Mouse (Mus musculus) adrenal gland, adult 18-20 months (tissue): ENCODE results near the gene Gvin1. TPM values are rescaled to one million over a fixed set of nuclear protein-coding genes. Genes with fewer than 3 reads are reported as not detected.
"Not testable (repeated sequence)": the region's sequence is repeated elsewhere in the genome, so short reads cannot be mapped to it uniquely, and the experiment has no call there.

ENCODE experiments used
- DNase-seq, 2 experiments: peaks; one replicate each; pipeline ENCODE4 v3.0.0; 2021 to 2022; ENCODE audit warnings: low spot score in 2 of 2
- long read RNA-seq, 2 experiments: library from polyadenylated mRNA; stranded (forward); transcript quantifications; one replicate each; pipeline ENCODE4 v2.0.0; 2021
- total RNA-seq, 2 experiments: library from RNA; stranded (reverse); gene quantifications; 1 replicate in 1 of 2; 2 replicates in 1 of 2; pipeline ENCODE4 v1.2.3; 2021

The Gvin1 gene
- 10 to 100 TPM in 1 of 2 experiments, 1 to 10 TPM in 1; 6.1 to 15.1 TPM for total RNA-seq
- long read RNA-seq, experiment 1, partial matches to known transcripts = 1 of 1 reads
- long read RNA-seq, experiment 1, other reads (novel, unspliced or antisense) = 0 of 1 reads
- long read RNA-seq, experiment 2 = 0 reads

DNA sequence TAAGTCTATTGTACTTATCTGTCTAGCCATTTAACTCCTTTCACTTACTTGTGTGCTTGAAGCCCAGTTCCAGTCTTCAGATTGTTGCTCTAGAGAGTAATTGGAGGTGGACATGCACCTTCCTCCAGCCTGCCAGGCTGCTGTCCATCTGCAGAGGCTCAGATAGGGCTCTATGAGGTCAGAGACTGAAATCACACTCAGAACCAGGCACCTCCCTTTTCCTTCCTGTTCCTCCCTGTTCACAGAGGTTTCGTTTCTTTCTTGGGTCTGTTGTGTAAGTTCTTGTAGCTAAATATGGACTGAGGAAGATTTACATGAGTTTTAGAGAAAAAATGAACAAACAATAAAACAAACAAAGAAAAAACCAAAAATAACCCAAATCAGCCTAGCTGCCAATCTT, at the start of gene Gvin1:
Gvin1 (minus strand) TSS at position 150 of the 400 bp plus-strand sequence.
- not testable (repeated sequence) for DNase-seq

- no peak for DNase-seq
Measured at GRCm38 (mm10) chr7:106251844-106252517, 36.9 kb upstream of the Gvin1 start.

DNA sequence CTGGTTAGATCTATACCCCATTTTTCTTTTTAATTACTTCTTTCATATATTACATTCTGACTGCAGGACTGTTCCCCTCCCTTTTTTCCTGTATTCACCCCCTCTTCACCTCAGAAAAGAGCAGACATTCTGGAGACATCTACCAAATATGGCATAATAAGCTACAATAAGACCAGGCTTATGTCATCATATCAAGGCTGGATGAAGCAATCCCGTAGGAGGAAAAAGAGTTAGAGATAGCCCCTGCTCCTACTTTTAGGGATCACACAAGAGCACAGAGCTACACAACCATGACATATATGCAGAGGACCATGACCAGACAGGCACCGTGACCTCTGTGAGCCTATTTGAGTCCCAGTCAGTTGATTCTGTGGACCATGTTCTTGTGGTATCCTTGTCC, 33.8 kb upstream of the Gvin1 start:
- no peak for DNase-seq

- DNase-seq = no peak
Measured at GRCm38 (mm10) chr7:106248245-106248644, 33.1 kb upstream of the Gvin1 start.

GRCm38 (mm10) chr7:106245601-106246000, 30.5 kb upstream of the Gvin1 start:
- DNase-seq = no peak

DNA sequence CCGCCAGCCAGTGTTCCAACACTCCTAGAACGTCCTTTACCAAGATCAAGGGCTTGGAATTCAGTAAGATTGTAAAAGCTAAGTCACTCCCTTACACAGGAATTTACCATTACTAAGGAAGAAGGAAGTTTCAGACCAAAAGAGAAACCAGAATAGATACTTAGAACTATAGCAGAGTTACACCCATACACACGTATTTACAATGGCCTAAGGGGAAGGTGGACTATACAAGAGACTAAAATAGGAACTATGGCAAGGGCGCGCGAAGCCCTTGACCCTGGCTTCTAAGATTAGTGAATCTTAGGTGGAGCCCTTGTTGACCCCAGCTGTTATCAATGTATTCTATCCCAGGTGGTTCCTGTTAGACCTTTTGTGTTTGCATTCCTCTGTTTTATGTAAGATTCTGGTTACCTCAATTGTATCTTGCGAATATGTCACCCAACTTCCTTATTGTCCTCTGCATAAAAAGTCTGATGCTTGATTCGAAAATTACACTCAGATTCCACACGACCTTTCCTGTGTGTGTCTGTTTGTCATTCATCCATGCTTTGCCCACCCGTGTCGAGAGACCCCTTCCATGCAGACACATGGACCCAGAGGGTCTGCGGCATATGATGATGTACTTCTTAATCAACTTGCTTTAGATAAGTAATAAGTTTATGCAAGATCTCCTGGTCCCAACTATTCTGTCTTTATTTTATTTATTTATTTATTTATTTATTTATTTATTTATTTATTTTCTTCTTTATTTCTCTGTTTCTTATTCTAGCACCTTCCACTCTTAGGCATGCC, 25.6 kb upstream of the Gvin1 start:
- not testable (repeated sequence) for DNase-seq

- no peak for DNase-seq
Measured at GRCm38 (mm10) chr7:106237192-106237465, 22.0 kb upstream of the Gvin1 start.

- DNase-seq = no peak
Measured at GRCm38 (mm10) chr7:106236327-106237191, 21.4 kb upstream of the Gvin1 start.

- no peak for DNase-seq
Measured at GRCm38 (mm10) chr7:106235596-106235995, 20.5 kb upstream of the Gvin1 start.

- DNase-seq = not testable (repeated sequence)
Measured at GRCm38 (mm10) chr7:106215910-106216309, 784 bp upstream of the Gvin1 start.

DNA sequence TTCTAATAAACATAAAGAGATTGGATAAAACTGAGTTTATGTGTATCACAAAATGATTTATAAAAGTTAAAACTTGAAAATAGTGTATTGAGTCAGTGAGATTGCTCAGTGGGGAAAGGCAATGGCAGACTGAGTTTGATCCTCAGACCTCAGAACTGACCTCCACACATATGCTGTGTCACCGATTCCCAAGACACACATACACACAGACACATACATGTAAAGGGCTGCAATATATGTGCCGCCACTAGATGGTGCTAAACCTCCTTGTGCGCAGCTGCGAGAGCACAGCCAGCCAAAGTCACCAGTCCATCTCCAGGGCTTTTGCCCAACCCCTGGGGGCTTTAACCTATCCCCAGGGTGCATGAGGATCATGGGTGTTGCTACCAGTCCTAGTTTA, 1.4 kb downstream of the Gvin1 start:
- DNase-seq = not testable (repeated sequence)

- DNase-seq = not testable (repeated sequence)
Measured at GRCm38 (mm10) chr7:106206630-106207029, 8.5 kb downstream of the Gvin1 start.

- not testable (repeated sequence) for DNase-seq
Measured at GRCm38 (mm10) chr7:106177065-106177464, 38.1 kb downstream of the Gvin1 start.

GRCm38 (mm10) chr7:106145013-106145754, 69.9 kb downstream of the Gvin1 start:
- DNase-seq = not testable (repeated sequence)

- DNase-seq = not testable (repeated sequence)
Measured at GRCm38 (mm10) chr7:106141128-106141895, 73.8 kb downstream of the Gvin1 start.

GRCm38 (mm10) chr7:106117090-106117948, 97.8 kb downstream of the Gvin1 start:
- DNase-seq = not testable (repeated sequence)
